Mouse (Mus musculus) hindbrain, postnatal 0 days (tissue): ENCODE data around the gene Cdk8. TPM values are rescaled to one million over a fixed set of nuclear protein-coding genes. Genes with fewer than 3 reads are reported as not detected.

ENCODE experiments used
- ATAC-seq: fragments of 200-750 bp; cut with Nextera tagmentation; 2 replicates; pipeline ENCODE4 v1.8.0; 2017; ENCODE audit warnings: mild to moderate bottlenecking, moderate TSS enrichment, moderate library complexity
- DNase-seq: peaks from one replicate; pipeline ENCODE4 v3.0.0-alpha.2; 2015; ENCODE audit warnings: low spot score
- H3K27ac ChIP-seq: fragments of 300-500 bp; sonication (generic); 2 replicates; pipeline ENCODE4 v1.5.1; 2014; ENCODE audit warnings: mild to moderate bottlenecking
- H3K27me3 ChIP-seq: fragments of 300-500 bp; sonication (generic); 2 replicates; pipeline ENCODE4 v1.6.1; 2014; ENCODE audit warnings: low read length, mixed read lengths; ENCODE audit not compliant: insufficient read depth
- H3K36me3 ChIP-seq: fragments of 300-500 bp; sonication (generic); 2 replicates; pipeline ENCODE4 v1.6.1; 2014; ENCODE audit warnings: low read length, mixed read lengths; ENCODE audit not compliant: insufficient read depth
- H3K4me1 ChIP-seq: fragments of 300-500 bp; sonication (generic); 2 replicates; pipeline ENCODE4 v1.6.1; 2014; ENCODE audit warnings: antibody characterized with exemption, low read length, mixed read lengths; ENCODE audit not compliant: insufficient read depth
- H3K4me2 ChIP-seq: fragments of 300-500 bp; sonication (generic); 2 replicates; pipeline ENCODE4 v1.6.1; 2014; ENCODE audit warnings: low read depth, mild to moderate bottlenecking, low read length, moderate library complexity, mixed read lengths
- H3K4me3 ChIP-seq: fragments of 300-500 bp; sonication (generic); 2 replicates; pipeline ENCODE4 v1.5.1; 2014; ENCODE audit warnings: low read length
- H3K9ac ChIP-seq: fragments of 300-500 bp; sonication (generic); replicated peaks from 2 replicates; pipeline ENCODE4 v1.6.1; 2014; ENCODE audit warnings: mild to moderate bottlenecking, low read length, moderate library complexity, mixed read lengths
- H3K9me3 ChIP-seq: fragments of 300-500 bp; sonication (generic); 2 replicates; pipeline ENCODE4 v1.6.1; 2016; ENCODE audit warnings: low read length, mixed read lengths
- CTCF ChIP-seq: IDR thresholded peaks from 2 replicates; pipeline ENCODE4 v1.5.1; 2016; ENCODE audit warnings: antibody characterized with exemption, control low read depth, low read depth
- WGBS: fragments of 180-500 bp; shearing (Covaris S2); extraction: QIAGEN DNeasy Blood & Tissue Kit; methylation state at CpG from one replicate; pipeline ENCODE4 v1.1.7; 2014; 5-methylcytosine and 5-hydroxymethylcytosine counted together
- polyA plus RNA-seq: library from polyadenylated mRNA; unstranded; fragments of >200 nt; fragmentation: Nextera tagmentation; extraction: Ambion mirVana; gene quantifications from 2 replicates; pipeline ENCODE4 v1.2.1, GENCODE M21; 2015
- total RNA-seq: library from RNA; depleted of rRNA; stranded (reverse); fragments of >200 nt; gene quantifications from 2 replicates; pipeline ENCODE4 v1.2.3, GENCODE M21; 2014

The Cdk8 gene
- total and polyA plus RNA-seq, 2 experiments from 2014 or later: 13.2 to 33.8 TPM

GRCm38 (mm10) chr5:146283899-146284298 lies 52.9 kb downstream of the Cdk8 start:
- Histone ChIP-seq H3K4me3 (no peak overlapping the region), H3K9me3 (no peaks in the 10 kb centered on the region), H3K27me3 (no peaks in the 10 kb centered on the region), H3K36me3 (peaks cover 39% of the 10 kb centered on the region; the same call in 1 of the 2 replicates), H3K9ac (no peak overlapping the region), H3K4me2 (no peak overlapping the region), H3K27ac (no peak overlapping the region), H3K4me1 (no peaks in the 10 kb centered on the region)
- 91% methylated on average over 6 of the region's 6 CpGs for WGBS
- no peak for TF ChIP-seq CTCF
- DNase-seq (no peak), ATAC-seq (no peak)

GRCm38 (mm10) chr5:146287416-146287815 lies 56.4 kb downstream of the Cdk8 start:
- Histone ChIP-seq H3K27me3 (no peaks in the 10 kb centered on the region), H3K4me3 (no peak overlapping the region), H3K27ac (no peak overlapping the region), H3K4me1 (no peaks in the 10 kb centered on the region), H3K4me2 (no peak overlapping the region), H3K9me3 (no peaks in the 10 kb centered on the region), H3K9ac (no peak overlapping the region), H3K36me3 (peaks cover 44% of the 10 kb centered on the region; the same call in 1 of the 2 replicates)
- DNase-seq (no peak), ATAC-seq (no peak)
- 77% methylated on average over 10 of the region's 10 CpGs for WGBS
- TF ChIP-seq CTCF: no peak

GRCm38 (mm10) chr5:146288048-146288501 lies 57.0 kb downstream of the Cdk8 start:
- ATAC-seq: no peak
- H3K36me3 ChIP-seq: peaks cover 45% of the 10 kb centered on the region; the same call in 1 of the 2 replicates
- DNase-seq: no peak
- WGBS: 70% methylated on average over 13 of the region's 13 CpGs
- no peak overlapping the region for H3K4me2 ChIP-seq
- no peaks in the 10 kb centered on the region for H3K9me3 ChIP-seq
- H3K27ac ChIP-seq: no peak overlapping the region
- no peak overlapping the region for H3K9ac ChIP-seq
- no peak overlapping the region for H3K4me3 ChIP-seq
- TF ChIP-seq CTCF: no peak
- no peaks in the 10 kb centered on the region for H3K4me1 ChIP-seq
- H3K27me3 ChIP-seq: no peaks in the 10 kb centered on the region

GRCm38 (mm10) chr5:146289921-146290320 lies 58.9 kb downstream of the Cdk8 start:
- WGBS: 89% methylated on average over 7 of the region's 7 CpGs
- H3K9me3 ChIP-seq: no peaks in the 10 kb centered on the region

GRCm38 (mm10) chr5:146290446-146290845 lies 59.4 kb downstream of the Cdk8 start:
- no peak overlapping the region for H3K4me2 ChIP-seq
- no peak for DNase-seq
- no peaks in the 10 kb centered on the region for H3K4me1 ChIP-seq
- 78% methylated on average over 5 of the region's 5 CpGs for WGBS
- TF ChIP-seq CTCF: no peak
- H3K4me3 ChIP-seq: no peak overlapping the region
- H3K27ac ChIP-seq: no peak overlapping the region
- no peak overlapping the region for H3K9ac ChIP-seq
- no peaks in the 10 kb centered on the region for H3K9me3 ChIP-seq
- no peaks in the 10 kb centered on the region for H3K27me3 ChIP-seq
- no peak for ATAC-seq
- H3K36me3 ChIP-seq: peaks cover 35% of the 10 kb centered on the region; the same call in 1 of the 2 replicates

More at GRCm38 (mm10) chr5:146289921-146290320, 58.9 kb downstream of the Cdk8 start:
- DNase-seq (no peak), ATAC-seq (no peak)
- Histone ChIP-seq H3K27me3 (no peaks in the 10 kb centered on the region), H3K27ac (no peak overlapping the region), H3K4me1 (no peaks in the 10 kb centered on the region), H3K4me2 (no peak overlapping the region), H3K4me3 (no peak overlapping the region), H3K9ac (no peak overlapping the region), H3K36me3 (peaks cover 36% of the 10 kb centered on the region; the same call in 1 of the 2 replicates)
- TF ChIP-seq CTCF: no peak

- Histone ChIP-seq H3K4me2 (no peak overlapping the region), H3K4me1 (no peaks in the 10 kb centered on the region), H3K27ac (no peak overlapping the region), H3K36me3 (peaks cover 30% of the 10 kb centered on the region), H3K9me3 (no peaks in the 10 kb centered on the region), H3K27me3 (no peaks in the 10 kb centered on the region), H3K9ac (no peak overlapping the region), H3K4me3 (no peak overlapping the region)
- no peak for TF ChIP-seq CTCF
- no peak for ATAC-seq
- DNase-seq: no peak
- WGBS: 73% methylated on average over 5 of the region's 5 CpGs
These were observed 60.5 kb downstream of the Cdk8 start for GRCm38 (mm10) chr5:146291560-146291959.

- Histone ChIP-seq H3K4me3 (no peak overlapping the region), H3K36me3 (peaks cover 21% of the 10 kb centered on the region), H3K27ac (no peak overlapping the region), H3K4me2 (no peak overlapping the region), H3K4me1 (no peaks in the 10 kb centered on the region), H3K9me3 (no peaks in the 10 kb centered on the region), H3K9ac (no peak overlapping the region), H3K27me3 (no peaks in the 10 kb centered on the region)
- WGBS: 80% methylated on average over 5 of the region's 5 CpGs
- no peak for DNase-seq
- no peak for TF ChIP-seq CTCF
- no peak for ATAC-seq
These were observed 62.1 kb downstream of the Cdk8 start for GRCm38 (mm10) chr5:146292896-146293680.
